Comparison of ENCODE assay signal across 18 mouse cellular contexts in genomic region chr17:32298125-32298524, GRCm38 (mm10). TPM values are rescaled to one million over a fixed set of nuclear protein-coding genes. Genes with fewer than 3 reads are reported as not detected.
DNase-seq lines count a peak whose midpoint lies in the region; ATAC-seq and TF ChIP-seq lines count a peak whose summit lies in the region.
"Had no signal": no experiment of that assay in that cellular context is flagged by ENCODE, and none has a peak within 500 bp of the region (broad histone marks: within the 10 kb centered on the region; RNA-seq: fewer than 3 reads in every experiment).

No protein-coding gene starts in this region.

- TF ChIP-seq RAD21 in MEL (IDR thresholded peaks at IDR 0.05; ENCODE audit: low read depth, low read length), result no peak

- no peak for TF ChIP-seq POLR2A in lung, adult 2 months (IDR thresholded peaks at IDR 0.05; ENCODE audit: borderline replicate concordance, extremely low read depth, low read depth, low read length)
- no peak for TF ChIP-seq POLR2A in MEL (IDR thresholded peaks at IDR 0.05; ENCODE audit: control insufficient read depth in 1 of 2, insufficient read depth in 1 of 2, low read depth in 1 of 2, low read length in 2 of 2, poor library complexity in 1 of 2)

- no peaks in the 10 kb centered on the region for H3K4me1 ChIP-seq in intestine, postnatal 0 days (replicated peaks; ENCODE audit: control insufficient read depth, insufficient read depth, low read length)
- no peaks in the 10 kb centered on the region for H3K4me1 ChIP-seq in intestine, embryonic 16.5 days (ENCODE audit: control insufficient read depth, insufficient read depth, low read length)
- H3K4me1 ChIP-seq in lung, adult 2 months (ENCODE audit: control insufficient read depth, insufficient read depth, low read length), result no peaks in the 10 kb centered on the region
- no peaks in the 10 kb centered on the region for H3K4me1 ChIP-seq in MEL (ENCODE audit: control insufficient read depth in 1 of 2, insufficient read depth in 2 of 2, low read length in 2 of 2)
- H3K4me1 ChIP-seq: embryonic facial prominence, embryonic 12.5 days; forebrain, embryonic 15.5 days; heart, embryonic 10.5 days; hindbrain, embryonic 12.5 days; limb, embryonic 15.5 days had no signal

- DNase-seq in lung, adult 2 months, result no peak
- DNase-seq in lung, postnatal 36 days, result no peak
- DNase-seq in MEL (ENCODE audit: low read depth, low spot score), result no peak
- no peak for DNase-seq in gastrocnemius, adult 8-10 months (ENCODE audit: low spot score in 2 of 2)
- no peak for DNase-seq in ovary, postnatal 36 days (ENCODE audit: low spot score)
- DNase-seq: B cell, adult 2 months; cerebellum, adult 8-10 months; gastrocnemius, postnatal 36 days; right cerebral cortex, adult 18-20 months; thymus, postnatal 25 days had no signal

- H3K27me3 ChIP-seq in intestine, postnatal 0 days (replicated peaks; ENCODE audit: control insufficient read depth, insufficient read depth, low read length), result no peaks in the 10 kb centered on the region
- no peaks in the 10 kb centered on the region for H3K27me3 ChIP-seq in intestine, embryonic 16.5 days (replicated peaks; ENCODE audit: control insufficient read depth, insufficient read depth, low read length)
- no peaks in the 10 kb centered on the region for H3K27me3 ChIP-seq in MEL (ENCODE audit: control insufficient read depth in 1 of 2, insufficient read depth in 2 of 2, low read length in 2 of 2)
- H3K27me3 ChIP-seq: embryonic facial prominence, embryonic 12.5 days; forebrain, embryonic 15.5 days; hindbrain, embryonic 12.5 days; limb, embryonic 15.5 days had no signal

- no peak overlapping the region for H3K27ac ChIP-seq in intestine, postnatal 0 days (ENCODE audit: low read depth, low read length)
- no peak overlapping the region for H3K27ac ChIP-seq in intestine, embryonic 16.5 days (ENCODE audit: low read length)
- H3K27ac ChIP-seq in MEL (ENCODE audit: control insufficient read depth, low read depth, low read length), result no peak overlapping the region
- H3K27ac ChIP-seq: embryonic facial prominence, embryonic 12.5 days; forebrain, embryonic 15.5 days; heart, embryonic 10.5 days; hindbrain, embryonic 12.5 days; limb, embryonic 15.5 days had no signal

- WGBS in intestine, postnatal 0 days, result 81% methylated on average over 1 of the region's 1 CpGs
- WGBS in intestine, embryonic 16.5 days, result 85% methylated on average over 1 of the region's 1 CpGs
- WGBS in lung, adult 2 months, result 93% methylated on average over 1 of the region's 1 CpGs

- no peaks in the 10 kb centered on the region for H3K36me3 ChIP-seq in intestine, postnatal 0 days (ENCODE audit: control insufficient read depth, insufficient read depth)
- no peaks in the 10 kb centered on the region for H3K36me3 ChIP-seq in intestine, embryonic 16.5 days (ENCODE audit: control insufficient read depth, insufficient read depth, low read length)
- H3K36me3 ChIP-seq in MEL (ENCODE audit: control insufficient read depth in 1 of 2, insufficient read depth in 2 of 2, low read length in 2 of 2), result no peaks in the 10 kb centered on the region
- H3K36me3 ChIP-seq: forebrain, embryonic 15.5 days; limb, embryonic 15.5 days had no signal

- H3K4me3 ChIP-seq in intestine, postnatal 0 days (ENCODE audit: low read depth, low read length), result no peak overlapping the region
- no peak overlapping the region for H3K4me3 ChIP-seq in intestine, embryonic 16.5 days (ENCODE audit: low read length)
- H3K4me3 ChIP-seq in lung, adult 2 months (replicated peaks; ENCODE audit: extremely low read depth, low read depth, low read length), result no peak overlapping the region
- no peak overlapping the region for H3K4me3 ChIP-seq in MEL (ENCODE audit: control insufficient read depth in 1 of 2, insufficient read depth in 1 of 2, low read depth in 2 of 2, low read length in 2 of 2)
- H3K4me3 ChIP-seq: embryonic facial prominence, embryonic 12.5 days; forebrain, embryonic 15.5 days; heart, embryonic 10.5 days; hindbrain, embryonic 12.5 days; limb, embryonic 15.5 days had no signal

- TF ChIP-seq EP300 in MEL (IDR thresholded peaks at IDR 0.05; ENCODE audit: low read depth in 1 of 2, low read length in 2 of 2), result no peak

- H3K79me2 ChIP-seq in MEL (ENCODE audit: control insufficient read depth, insufficient read depth, low read length, poor library complexity), result no peaks in the 10 kb centered on the region

- ATAC-seq in intestine, postnatal 0 days, result no peak
- ATAC-seq in intestine, embryonic 16.5 days, result no peak
- peak; percentile 64; the same call in 1 of the 2 replicates for ATAC-seq in erythroblast, adult 5-6 weeks (replicated peaks; ENCODE audit: low FRiP score, poor library complexity, severe bottlenecking)
- ATAC-seq: forebrain, embryonic 15.5 days had no signal

- TF ChIP-seq CTCF in intestine, postnatal 0 days (IDR thresholded peaks at IDR 0.05; ENCODE audit: low read depth), result peak; percentile 28
- 0 out of 2 replicates have a peak, but pooled peaks have one; percentile 11 for TF ChIP-seq CTCF in lung, adult 2 months (IDR thresholded peaks at IDR 0.05; ENCODE audit: insufficient read depth, low read length)
- peak; percentile 8 to 26 (median 26); a peak in 3 of 6 replicates for TF ChIP-seq CTCF in MEL (IDR thresholded peaks at IDR 0.05 in 2 of 3, conservative IDR thresholded peaks at IDR 0.05 in 1 of 3; ENCODE audit: control insufficient read depth in 1 of 3, insufficient read depth in 1 of 3, low read depth in 2 of 3, low read length in 3 of 3, poor library complexity in 1 of 3, severe bottlenecking in 1 of 3)

- no peak overlapping the region for H3K4me2 ChIP-seq in intestine, postnatal 0 days (replicated peaks; ENCODE audit: low read depth)
- H3K4me2 ChIP-seq in intestine, embryonic 16.5 days (ENCODE audit: low read depth, low read length), result no peak overlapping the region
- H3K4me2 ChIP-seq: embryonic facial prominence, embryonic 12.5 days; forebrain, embryonic 15.5 days; hindbrain, embryonic 12.5 days; limb, embryonic 15.5 days had no signal

- no peak overlapping the region for H3K9ac ChIP-seq in intestine, postnatal 0 days (ENCODE audit: low read depth, low read length)
- no peak overlapping the region for H3K9ac ChIP-seq in intestine, embryonic 16.5 days (ENCODE audit: low read depth, low read length)
- no peak overlapping the region for H3K9ac ChIP-seq in MEL (ENCODE audit: control insufficient read depth, low read depth, low read length, poor library complexity, severe bottlenecking)
- H3K9ac ChIP-seq: embryonic facial prominence, embryonic 12.5 days; forebrain, embryonic 15.5 days; hindbrain, embryonic 12.5 days; limb, embryonic 15.5 days had no signal

- no peaks in the 10 kb centered on the region for H3K9me3 ChIP-seq in intestine, postnatal 0 days (ENCODE audit: control insufficient read depth)
- H3K9me3 ChIP-seq in intestine, embryonic 16.5 days (ENCODE audit: control insufficient read depth, low read length), result no peaks in the 10 kb centered on the region
- no peaks in the 10 kb centered on the region for H3K9me3 ChIP-seq in MEL (replicated peaks; ENCODE audit: insufficient read depth, low read length)
- H3K9me3 ChIP-seq: embryonic facial prominence, embryonic 12.5 days; forebrain, embryonic 15.5 days; heart, embryonic 10.5 days; hindbrain, embryonic 12.5 days; limb, embryonic 15.5 days had no signal

TF ChIP-seq in MEL, 35 proteins besides CTCF, POLR2A, EP300 and RAD21 (continues in another document):
- no peak for TF ChIP-seq GABPA (IDR thresholded peaks at IDR 0.05; ENCODE audit: low read depth, low read length)
- no peak for TF ChIP-seq MYC (IDR thresholded peaks at IDR 0.05; ENCODE audit: low read depth, low read length)
- TF ChIP-seq MYB (IDR thresholded peaks at IDR 0.05; ENCODE audit: low read depth, low read length), result no peak
- no peak for TF ChIP-seq USF2 (IDR thresholded peaks at IDR 0.05; ENCODE audit: borderline replicate concordance in 1 of 2, insufficient read depth in 1 of 2, low read depth in 1 of 2, low read length in 2 of 2)
- no peak for TF ChIP-seq ETS1 (IDR thresholded peaks at IDR 0.05; ENCODE audit: low read depth, low read length)
- no peak for TF ChIP-seq POLR2AphosphoS2 (IDR thresholded peaks at IDR 0.05; ENCODE audit: low read length)
- TF ChIP-seq SIN3A (IDR thresholded peaks at IDR 0.05; ENCODE audit: low read length), result no peak

RNA-seq across cellular contexts. Expression of gene Brd4, which starts 13.6 kb away (rescaled TPM):
- 35.9 and 36.7 TPM in 2 replicates for polyA plus RNA-seq in intestine, postnatal 0 days (2015; fragmentation: Nextera tagmentation; extraction: Ambion mirVana)
- 35.1 and 56.8 TPM in 2 replicates for polyA plus RNA-seq in intestine, embryonic 16.5 days (2015; fragmentation: Nextera tagmentation; extraction: Ambion mirVana)
- polyA plus RNA-seq in lung, adult 2 months (2012; rRNA removed), result 32.8 and 35.2 TPM in 2 replicates
- 12.3 and 18.3 TPM in 2 replicates for total RNA-seq in MEL (2012; rRNA removed)
- polyA plus RNA-seq in MEL (2012; ENCODE audit: insufficient read depth in 1 of 2, insufficient read length in 2 of 2, low read depth in 1 of 2, low replicate concordance in 2 of 2, missing spikeins in 1 of 2), result 10 to 100 TPM in 1 of 2 experiments, not detected in 1; 91.4 TPM
- 110 and 125 TPM in 2 replicates for total RNA-seq in erythroblast, adult 5-6 weeks (2015; ENCODE audit: low replicate concordance)
- total RNA-seq in erythroblast, adult 5-6 weeks (2017; ENCODE audit: low replicate concordance), result 106 TPM in 2 replicates
- 10 to 100 TPM; 38.2 to 40.8 (median 39.0) TPM for total RNA-seq in gastrocnemius, adult 8-10 months (2022)

RNA-seq across cellular contexts. Expression of gene Akap8, which starts 22.9 kb away (rescaled TPM):
- 18.3 and 21.9 TPM in 2 replicates for polyA plus RNA-seq in intestine, postnatal 0 days (2015; fragmentation: Nextera tagmentation; extraction: Ambion mirVana)
- 75.0 and 75.7 TPM in 2 replicates for polyA plus RNA-seq in intestine, embryonic 16.5 days (2015; fragmentation: Nextera tagmentation; extraction: Ambion mirVana)
- 63.3 and 77.5 TPM in 2 replicates for polyA plus RNA-seq in lung, adult 2 months (2012; rRNA removed)
- total RNA-seq in MEL (2012; rRNA removed), result 80.3 and 101 TPM in 2 replicates
- 100 to 1,000 TPM in 1 of 2 experiments, 10 to 100 TPM in 1; 77.9 to 127 TPM for polyA plus RNA-seq in MEL (2012; ENCODE audit: insufficient read depth in 1 of 2, insufficient read length in 2 of 2, low read depth in 1 of 2, low replicate concordance in 2 of 2, missing spikeins in 1 of 2)
- total RNA-seq in erythroblast, adult 5-6 weeks (2015; ENCODE audit: low replicate concordance), result 13.1 and 25.3 TPM in 2 replicates
- 31.6 and 51.6 TPM in 2 replicates for total RNA-seq in erythroblast, adult 5-6 weeks (2017; ENCODE audit: low replicate concordance)
- total RNA-seq in gastrocnemius, adult 8-10 months (2022), result 10 to 100 TPM; 27.5 to 36.4 (median 34.5) TPM

RNA-seq across cellular contexts. Expression of gene Akap8l, which starts 52.3 kb away (rescaled TPM):
- 21.6 and 26.8 TPM in 2 replicates for polyA plus RNA-seq in intestine, postnatal 0 days (2015; fragmentation: Nextera tagmentation; extraction: Ambion mirVana)
- polyA plus RNA-seq in intestine, embryonic 16.5 days (2015; fragmentation: Nextera tagmentation; extraction: Ambion mirVana), result 66.3 and 73.0 TPM in 2 replicates
- polyA plus RNA-seq in lung, adult 2 months (2012; rRNA removed), result 137 and 149 TPM in 2 replicates
- 34.1 and 40.0 TPM in 2 replicates for total RNA-seq in MEL (2012; rRNA removed)
- polyA plus RNA-seq in MEL (2012; ENCODE audit: insufficient read depth in 1 of 2, insufficient read length in 2 of 2, low read depth in 1 of 2, low replicate concordance in 2 of 2, missing spikeins in 1 of 2), result 10 to 100 TPM in 1 of 2 experiments, not detected in 1; 63.8 TPM
- 64.6 and 80.7 TPM in 2 replicates for total RNA-seq in erythroblast, adult 5-6 weeks (2015; ENCODE audit: low replicate concordance)
- 104 and 150 TPM in 2 replicates for total RNA-seq in erythroblast, adult 5-6 weeks (2017; ENCODE audit: low replicate concordance)
- total RNA-seq in gastrocnemius, adult 8-10 months (2022), result 10 to 100 TPM; 29.4 to 41.8 (median 37.5) TPM
